Mouse (Mus musculus): ENCODE data around the gene Trp53rkb. TPM values are rescaled to one million over a fixed set of nuclear protein-coding genes. Genes with fewer than 3 reads are reported as not detected.

Gene Trp53rkb
- polyA plus RNA-seq (2014; fragmentation: Illumina TruSeq; extraction: RNeasy Lipid Tissue Mini Kit (QIAGEN cat#74804)) = 0.91 TPM

DNA sequence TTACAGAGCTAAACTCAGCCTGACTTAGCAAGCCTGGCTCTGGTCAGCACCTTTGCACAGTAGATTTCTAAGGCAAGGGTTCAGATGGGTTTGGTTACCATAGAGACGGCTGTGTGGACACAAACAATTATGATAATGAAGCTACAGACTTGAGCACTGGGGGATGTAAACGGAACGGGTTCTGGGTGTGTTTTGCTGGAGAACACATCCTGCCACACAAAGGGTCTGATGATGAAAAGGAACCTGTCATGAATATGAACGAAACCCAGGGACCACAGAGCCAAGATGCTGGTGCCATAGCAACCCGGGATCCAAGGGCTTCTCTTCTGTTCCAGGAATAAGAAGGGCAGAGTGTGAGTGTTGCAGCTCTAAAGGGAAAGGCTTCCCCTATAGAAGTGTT is at the start of gene Trp53rkb:
Gene Trp53rkb (plus strand): TSS at position 177 of the 400 bp plus-strand sequence.

DNA sequence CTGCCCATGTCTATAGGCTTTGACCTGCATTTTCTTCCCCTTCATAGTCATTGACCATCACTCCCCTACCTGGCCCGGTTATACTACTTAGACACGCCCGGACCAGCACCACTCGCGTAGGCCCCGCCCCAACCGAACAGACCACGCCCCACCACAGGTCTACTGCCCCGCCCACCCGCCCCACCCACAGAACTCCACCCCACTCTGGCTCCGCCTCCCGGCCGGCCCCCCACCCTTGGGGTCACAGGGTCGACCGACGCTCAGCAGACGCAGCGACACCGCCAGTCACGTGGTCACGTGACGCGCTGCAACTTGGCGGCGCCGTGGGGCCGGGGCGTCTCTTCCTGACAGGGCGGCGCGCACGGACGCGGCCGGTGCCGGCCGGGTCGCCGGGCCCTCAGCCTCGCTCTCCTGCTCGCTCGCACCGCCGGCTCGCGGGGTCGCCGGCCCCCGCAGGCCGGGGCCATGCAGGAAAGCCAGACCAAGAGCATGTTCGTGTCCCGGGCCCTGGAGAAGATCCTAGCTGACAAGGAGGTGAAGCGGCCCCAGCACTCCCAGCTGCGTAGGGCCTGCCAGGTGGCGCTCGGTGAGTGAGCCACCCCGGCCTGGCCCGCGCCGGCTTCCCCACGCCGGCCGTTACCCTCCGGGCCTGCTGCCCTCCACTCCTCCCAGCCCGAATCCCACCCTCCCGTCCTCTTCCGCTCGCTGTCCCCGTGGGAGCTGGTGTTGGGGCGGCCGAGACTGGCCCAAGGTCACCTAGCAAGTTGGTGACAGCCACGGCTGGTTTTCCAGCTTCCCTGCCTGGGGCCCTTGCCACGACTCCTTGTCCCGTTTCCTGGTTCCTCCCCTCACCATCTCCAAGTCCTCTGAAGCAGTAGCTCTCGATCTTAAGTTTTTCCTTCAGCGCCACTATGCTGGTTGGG is 13.2 kb downstream of the Trp53rkb start, which contains the start of gene Arfgef2:
Gene Arfgef2 (plus strand): TSS at position 339 of the 923 bp plus-strand sequence.

Other genes with a start within 250 kb of the Trp53rkb start
- 2.4 TPM for gene Prex1, start 78.7 kb upstream of the Trp53rkb start, polyA plus RNA-seq (2014; fragmentation: Illumina TruSeq; extraction: RNeasy Lipid Tissue Mini Kit (QIAGEN cat#74804))
- 8.6 TPM for gene Arfgef2, start 13.1 kb downstream of the Trp53rkb start, polyA plus RNA-seq (2014; fragmentation: Illumina TruSeq; extraction: RNeasy Lipid Tissue Mini Kit (QIAGEN cat#74804))
- gene Cse1l, start 113.5 kb downstream of the Trp53rkb start, polyA plus RNA-seq (2014; fragmentation: Illumina TruSeq; extraction: RNeasy Lipid Tissue Mini Kit (QIAGEN cat#74804)) = 479 TPM
- gene Stau1, start 203.8 kb downstream of the Trp53rkb start, polyA plus RNA-seq (2014; fragmentation: Illumina TruSeq; extraction: RNeasy Lipid Tissue Mini Kit (QIAGEN cat#74804)) = 50.1 TPM
- 8.6 TPM for gene Ddx27, start 222.7 kb downstream of the Trp53rkb start, polyA plus RNA-seq (2014; fragmentation: Illumina TruSeq; extraction: RNeasy Lipid Tissue Mini Kit (QIAGEN cat#74804))

Measured in ovary, adult 10 weeks (tissue).